Mouse (Mus musculus) kidney, embryonic 15.5 days (tissue): Measurements from ENCODE around the gene Cracr2b. TPM values are rescaled to one million over a fixed set of nuclear protein-coding genes. Genes with fewer than 3 reads are reported as not detected.
"Not testable (repeated sequence)": the region's sequence is repeated elsewhere in the genome, so short reads cannot be mapped to it uniquely, and the experiment has no call there.

Experiments used
- ATAC-seq: fragments of 200-750 bp; cut with Nextera tagmentation; replicated peaks from 2 replicates; pipeline ENCODE4 v1.8.0; 2017; ENCODE audit warnings: moderate TSS enrichment; ENCODE audit not compliant: low FRiP score
- H3K27ac ChIP-seq: fragments of 300-500 bp; sonication (generic); 2 replicates; pipeline ENCODE4 v1.5.1; 2015; ENCODE audit warnings: mild to moderate bottlenecking, inconsistent platforms
- H3K27me3 ChIP-seq: fragments of 300-500 bp; sonication (generic); 2 replicates; pipeline ENCODE4 v1.6.1; 2015; ENCODE audit warnings: inconsistent platforms
- H3K36me3 ChIP-seq: fragments of 300-500 bp; sonication (generic); 2 replicates; pipeline ENCODE4 v1.6.1; 2015; ENCODE audit warnings: inconsistent platforms
- H3K4me1 ChIP-seq: fragments of 300-500 bp; sonication (generic); 2 replicates; pipeline ENCODE4 v1.6.1; 2015; ENCODE audit warnings: inconsistent platforms
- H3K4me2 ChIP-seq: fragments of 300-500 bp; sonication (generic); 2 replicates; pipeline ENCODE4 v1.6.1; 2015; ENCODE audit warnings: moderate library complexity, mild to moderate bottlenecking, inconsistent platforms
- H3K4me3 ChIP-seq: fragments of 300-500 bp; sonication (generic); replicated peaks from 2 replicates; pipeline ENCODE4 v1.5.1; 2015; ENCODE audit warnings: mild to moderate bottlenecking, inconsistent platforms
- H3K9ac ChIP-seq: fragments of 300-500 bp; sonication (generic); 2 replicates; pipeline ENCODE4 v1.6.1; 2015; ENCODE audit warnings: mild to moderate bottlenecking, inconsistent platforms
- H3K9me3 ChIP-seq: fragments of 300-500 bp; sonication (generic); replicated peaks from 2 replicates; pipeline ENCODE4 v1.6.1; 2016; ENCODE audit warnings: inconsistent platforms
- WGBS: fragments of 180-500 bp; shearing (Covaris S2); methylation state at CpG from one replicate; pipeline ENCODE4 v1.1.7; 2015; ENCODE audit warnings: mixed read lengths; 5-methylcytosine and 5-hydroxymethylcytosine counted together
- polyA plus RNA-seq: library from polyadenylated mRNA; unstranded; fragments of >200 nt; fragmentation: Nextera tagmentation; extraction: Ambion mirVana; gene quantifications from 2 replicates; pipeline ENCODE4 v1.2.1, GENCODE M21; 2015

Cracr2b gene
- polyA plus RNA-seq, 1 experiment from 2014 or later, result 22.0 TPM

DNA sequence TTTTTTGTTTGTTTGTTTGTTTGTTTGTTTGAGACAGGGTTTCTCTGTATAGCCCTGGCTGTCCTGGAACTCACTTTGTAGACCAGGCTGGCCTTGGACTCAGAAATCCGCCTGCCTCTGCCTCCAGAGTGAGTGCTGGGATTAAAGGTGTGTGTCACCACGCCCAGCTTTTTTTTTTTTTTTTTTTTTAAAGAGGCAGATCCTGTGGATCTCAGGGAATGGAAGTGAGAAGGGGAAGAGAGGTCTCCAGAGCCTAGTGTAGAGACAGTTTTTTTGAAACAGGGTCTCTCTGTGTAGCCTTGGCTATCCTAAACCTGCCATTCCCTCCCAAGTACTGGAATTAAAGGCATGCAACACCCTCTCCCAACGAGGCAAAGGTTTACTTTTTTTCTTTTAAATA, 14.5 kb upstream of the Cracr2b start:
- WGBS, result 84% methylated on average over 3 of the region's 3 CpGs
- peak overlapping the region; percentile 79; the same call in 1 of the 2 replicates for H3K4me3 ChIP-seq

DNA sequence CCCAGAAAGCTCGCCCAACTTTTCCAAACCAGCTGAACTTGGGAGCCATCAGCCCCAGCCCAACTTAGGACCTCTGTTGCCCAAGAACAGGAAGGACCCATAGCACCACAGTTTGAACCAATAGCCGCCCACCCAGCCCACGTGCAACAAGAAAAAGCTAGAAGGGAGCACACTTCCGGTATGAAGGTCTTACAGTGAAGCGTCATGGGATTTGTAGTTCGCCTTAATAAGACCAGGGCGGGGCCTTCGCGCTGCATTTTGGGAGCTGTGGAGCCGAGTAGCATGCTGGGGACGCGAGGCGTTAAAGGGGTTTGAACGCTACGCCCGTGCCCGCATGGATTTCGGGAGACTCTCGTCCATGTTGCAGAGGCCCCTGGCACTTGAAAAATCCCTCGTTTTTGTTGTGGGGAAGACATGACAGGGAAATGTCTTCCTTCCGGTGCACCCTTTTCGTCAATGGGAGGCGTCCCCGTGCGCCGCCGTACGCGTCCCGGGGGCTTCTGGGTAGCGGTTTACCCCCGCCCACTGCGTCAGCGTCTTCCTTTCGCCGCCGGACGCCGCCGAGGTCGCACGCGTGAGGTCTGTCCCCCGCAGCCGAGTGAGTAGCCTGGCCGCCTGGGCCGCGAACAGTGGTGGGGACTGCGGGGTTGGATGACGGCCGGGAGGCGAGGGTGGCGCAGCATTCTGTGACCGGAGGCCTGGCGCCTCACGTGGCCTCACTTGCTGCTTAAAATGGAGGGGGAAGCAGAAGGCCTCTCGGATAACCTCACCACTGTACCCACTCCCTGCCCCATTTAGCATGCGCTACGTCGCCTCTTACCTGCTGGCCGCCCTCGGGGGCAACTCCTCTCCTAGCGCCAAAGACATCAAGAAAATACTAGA, 13.5 kb upstream of the Cracr2b start, which contains the start of gene Rplp2:
Gene Rplp2, plus strand, starts transcription at position 261 of the 882 bp plus-strand sequence.
- Histone ChIP-seq H3K4me2 (peak within 1 kb of the TSS; percentile 57), H3K9ac (peak within 1 kb of the TSS; percentile 89), H3K9me3 (no peaks in the 10 kb centered on the region), H3K36me3 (peaks cover 39% of the 10 kb centered on the region), H3K4me3 (peak within 1 kb of the TSS; percentile 79), H3K27ac (peak within 1 kb of the TSS; percentile 91), H3K4me1 (peaks cover 41% of the 10 kb centered on the region), H3K27me3 (no peaks in the 10 kb centered on the region)
- under 1% methylated on average over 63 of the region's 63 CpGs for WGBS
- ATAC-seq, result peak; percentile 89

More for the DNA sequence above, 14.5 kb upstream of the Cracr2b start:
- not testable (repeated sequence) for ATAC-seq, H3K27me3 ChIP-seq, H3K9ac ChIP-seq, H3K9me3 ChIP-seq
- Histone ChIP-seq H3K36me3 (peaks cover 34% of the 10 kb centered on the region), H3K27ac (0 out of 2 replicates have a peak overlapping the region, but pooled peaks have one; percentile 91), H3K4me2 (peak overlapping the region; percentile 57), H3K4me1 (peaks cover 51% of the 10 kb centered on the region)

DNA sequence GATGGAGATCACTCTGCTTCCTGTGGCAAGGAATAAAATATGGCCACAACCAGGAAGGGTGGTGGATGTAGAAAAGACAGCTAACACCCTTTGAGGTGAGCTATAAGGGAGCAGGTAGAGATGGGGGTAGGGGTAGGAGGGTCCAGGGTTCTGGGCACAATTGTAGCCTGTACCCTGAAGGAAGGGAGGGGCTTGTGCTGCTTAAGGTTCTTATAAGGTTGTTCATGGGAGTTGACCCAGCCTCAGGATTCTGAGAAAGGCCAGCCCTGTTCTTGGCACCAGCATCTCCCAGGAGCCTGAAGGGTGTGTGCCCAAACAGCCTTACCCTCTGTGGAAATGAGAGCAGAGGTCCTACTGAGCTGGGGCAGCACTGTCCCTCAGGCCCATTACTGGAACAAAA, 9.0 kb upstream of the Cracr2b start:
- ATAC-seq, result no peak
- H3K27ac ChIP-seq, result no peak overlapping the region
- peaks cover 40% of the 10 kb centered on the region for H3K4me1 ChIP-seq
- no peaks in the 10 kb centered on the region for H3K27me3 ChIP-seq
- H3K4me2 ChIP-seq, result no peak overlapping the region
- H3K36me3 ChIP-seq, result peaks cover 41% of the 10 kb centered on the region
- no peak overlapping the region for H3K9ac ChIP-seq
- H3K4me3 ChIP-seq, result no peak overlapping the region
- no peaks in the 10 kb centered on the region for H3K9me3 ChIP-seq

DNA sequence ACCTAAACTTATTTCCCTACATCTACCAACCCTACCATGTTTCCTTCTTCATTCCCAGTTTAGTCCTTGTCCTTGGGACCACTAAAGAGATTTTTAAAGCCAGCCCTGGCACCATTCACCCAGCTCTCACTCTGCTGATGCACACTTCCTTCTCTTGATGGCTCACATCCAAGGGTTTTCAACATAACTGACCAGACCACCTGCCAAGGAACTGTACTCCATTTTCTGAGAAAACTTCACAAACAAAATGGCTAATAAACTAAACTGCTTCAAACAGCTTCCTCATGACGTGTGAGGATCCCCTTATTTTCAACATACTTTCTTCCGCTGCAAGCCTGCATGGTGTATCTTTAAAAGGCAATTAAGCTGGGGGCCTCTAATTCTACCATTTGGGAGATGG, 7.3 kb upstream of the Cracr2b start:
- H3K4me3 ChIP-seq, result no peak overlapping the region
- no peak overlapping the region for H3K4me2 ChIP-seq
- H3K36me3 ChIP-seq, result peaks cover 44% of the 10 kb centered on the region
- H3K27me3 ChIP-seq, result no peaks in the 10 kb centered on the region
- WGBS, result 68% methylated on average over 2 of the region's 2 CpGs
- peaks cover 42% of the 10 kb centered on the region for H3K4me1 ChIP-seq
- H3K9ac ChIP-seq, result no peak overlapping the region
- H3K9me3 ChIP-seq, result no peaks in the 10 kb centered on the region
- no peak overlapping the region for H3K27ac ChIP-seq
- no peak for ATAC-seq

DNA sequence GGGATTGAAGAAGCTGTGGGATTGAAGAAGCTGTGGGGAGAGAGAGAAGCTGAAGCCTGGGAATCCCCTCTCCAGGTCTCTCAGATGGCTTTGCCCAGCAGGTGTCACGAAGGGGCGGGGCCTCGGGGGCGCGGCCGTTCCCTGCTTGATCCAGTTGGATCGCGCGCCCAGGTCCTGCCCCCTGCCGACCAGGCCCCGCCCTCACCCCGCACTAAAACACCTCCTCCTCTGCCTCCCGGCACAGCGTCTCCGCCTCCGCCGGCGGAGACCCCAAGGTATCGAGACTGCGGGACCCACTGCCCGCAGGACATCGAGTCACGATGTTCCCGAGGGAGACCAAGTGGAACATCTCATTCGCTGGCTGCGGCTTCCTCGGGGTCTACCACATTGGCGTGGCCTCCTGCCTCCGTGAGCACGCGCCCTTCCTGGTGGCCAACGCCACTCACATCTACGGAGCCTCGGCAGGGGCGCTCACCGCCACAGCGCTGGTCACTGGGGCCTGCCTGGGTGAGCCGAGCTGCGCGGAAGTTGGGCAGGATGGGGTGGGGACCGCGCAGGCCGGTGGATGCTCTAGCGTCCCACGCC, 5.8 kb upstream of the Cracr2b start, which contains the start of gene Pnpla2:
Gene Pnpla2, plus strand, starts transcription at position 232 of the 585 bp plus-strand sequence.
- under 1% methylated on average over 45 of the region's 45 CpGs for WGBS
- ATAC-seq, result peak; percentile 85

DNA sequence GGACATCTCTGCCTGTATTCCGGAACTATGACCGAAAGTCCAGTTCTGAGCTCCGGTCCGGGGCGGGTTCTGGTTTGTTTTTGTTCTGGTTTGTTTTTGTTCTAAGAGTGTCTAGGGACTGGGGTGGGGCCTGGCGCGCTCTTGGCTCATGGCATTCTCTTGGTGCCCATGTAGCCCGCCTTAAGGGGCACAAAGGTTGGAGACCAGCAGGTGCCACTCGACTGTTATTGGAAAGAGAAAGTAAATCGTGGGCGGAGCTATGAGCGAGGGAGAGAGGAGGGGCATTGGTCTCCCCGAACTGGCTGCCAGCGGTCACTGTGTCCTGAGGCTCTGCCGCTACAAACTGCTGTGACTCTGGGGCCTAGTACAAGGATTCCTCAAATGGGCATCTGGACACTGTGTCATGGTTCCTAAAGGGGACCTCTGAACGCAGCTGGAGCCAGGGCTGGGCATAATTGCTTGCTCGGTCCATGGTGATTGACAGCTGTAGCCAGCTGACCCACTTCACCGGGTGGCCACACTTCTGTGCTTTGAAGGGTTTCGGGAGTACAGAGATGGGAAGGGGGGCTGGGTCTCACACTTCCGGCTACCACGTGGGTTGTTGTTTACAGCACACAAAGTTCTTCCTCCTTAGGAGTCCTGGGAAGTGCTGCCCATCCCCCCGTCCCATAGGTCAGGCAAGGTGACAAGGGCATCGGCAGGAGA, 5.1 kb upstream of the Cracr2b start:
- Histone ChIP-seq H3K36me3 (peaks cover 34% of the 10 kb centered on the region), H3K27ac (peak overlapping the region; percentile 88), H3K9me3 (no peaks in the 10 kb centered on the region), H3K4me3 (peak overlapping the region; percentile 81), H3K4me2 (peak overlapping the region; percentile 95), H3K27me3 (peaks cover 6% of the 10 kb centered on the region), H3K4me1 (peaks cover 43% of the 10 kb centered on the region), H3K9ac (peak overlapping the region; percentile 70)
- under 1% methylated on average over 23 of the region's 23 CpGs for WGBS
- ATAC-seq, result peak; percentile 20

More for the DNA sequence above, 5.8 kb upstream of the Cracr2b start, which contains the start of gene Pnpla2:
- Histone ChIP-seq H3K27ac (peak within 1 kb of the TSS; percentile 88), H3K9me3 (no peaks in the 10 kb centered on the region), H3K4me1 (peaks cover 36% of the 10 kb centered on the region), H3K9ac (peak within 1 kb of the TSS; percentile 70), H3K4me2 (peak within 1 kb of the TSS; percentile 95), H3K27me3 (peaks cover 1% of the 10 kb centered on the region; the same call in 1 of the 2 replicates), H3K36me3 (peaks cover 41% of the 10 kb centered on the region), H3K4me3 (peak within 1 kb of the TSS; percentile 81)

DNA sequence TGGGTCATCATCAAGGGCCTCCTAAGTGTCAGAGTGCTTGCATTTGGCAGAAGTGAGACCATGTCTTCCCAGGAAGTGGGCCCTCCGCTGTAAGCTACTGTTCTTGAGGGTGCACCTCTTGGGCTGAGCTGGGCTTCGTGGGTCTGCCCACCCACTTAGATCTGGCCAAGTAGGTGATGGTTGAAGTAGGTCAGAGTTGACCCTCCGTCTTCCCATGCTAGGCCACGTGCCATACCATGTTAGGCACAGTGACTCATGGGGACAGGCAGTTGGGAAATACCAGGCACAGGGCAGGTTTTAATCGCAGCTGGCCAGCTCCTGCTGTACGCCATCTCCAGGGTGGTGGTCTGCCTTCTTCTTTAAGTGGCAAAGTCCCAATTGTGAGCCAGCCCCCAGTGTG, 4.2 kb upstream of the Cracr2b start:
- Histone ChIP-seq H3K27me3 (peaks cover 16% of the 10 kb centered on the region), H3K4me3 (no peak overlapping the region), H3K36me3 (peaks cover 25% of the 10 kb centered on the region), H3K27ac (no peak overlapping the region), H3K9ac (0 out of 2 replicates have a peak overlapping the region, but pooled peaks have one; percentile 1), H3K4me1 (peaks cover 53% of the 10 kb centered on the region), H3K4me2 (peak overlapping the region; percentile 95; the same call in 1 of the 2 replicates), H3K9me3 (no peaks in the 10 kb centered on the region)
- WGBS, result 87% methylated on average over 6 of the region's 6 CpGs
- ATAC-seq, result no peak

DNA sequence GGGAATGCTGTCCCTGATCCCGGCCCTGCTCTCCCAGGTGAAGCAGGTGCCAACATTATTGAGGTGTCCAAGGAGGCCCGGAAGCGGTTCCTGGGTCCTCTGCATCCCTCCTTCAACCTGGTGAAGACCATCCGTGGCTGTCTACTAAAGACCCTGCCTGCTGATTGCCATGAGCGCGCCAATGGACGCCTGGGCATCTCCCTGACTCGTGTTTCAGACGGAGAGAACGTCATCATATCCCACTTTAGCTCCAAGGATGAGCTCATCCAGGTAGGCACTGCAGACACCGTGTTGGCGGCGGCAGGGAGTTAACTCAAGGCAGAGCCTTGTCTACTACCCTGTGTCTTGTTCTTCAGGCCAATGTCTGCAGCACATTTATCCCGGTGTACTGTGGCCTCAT, 3.7 kb upstream of the Cracr2b start:
- ATAC-seq, result no peak

DNA sequence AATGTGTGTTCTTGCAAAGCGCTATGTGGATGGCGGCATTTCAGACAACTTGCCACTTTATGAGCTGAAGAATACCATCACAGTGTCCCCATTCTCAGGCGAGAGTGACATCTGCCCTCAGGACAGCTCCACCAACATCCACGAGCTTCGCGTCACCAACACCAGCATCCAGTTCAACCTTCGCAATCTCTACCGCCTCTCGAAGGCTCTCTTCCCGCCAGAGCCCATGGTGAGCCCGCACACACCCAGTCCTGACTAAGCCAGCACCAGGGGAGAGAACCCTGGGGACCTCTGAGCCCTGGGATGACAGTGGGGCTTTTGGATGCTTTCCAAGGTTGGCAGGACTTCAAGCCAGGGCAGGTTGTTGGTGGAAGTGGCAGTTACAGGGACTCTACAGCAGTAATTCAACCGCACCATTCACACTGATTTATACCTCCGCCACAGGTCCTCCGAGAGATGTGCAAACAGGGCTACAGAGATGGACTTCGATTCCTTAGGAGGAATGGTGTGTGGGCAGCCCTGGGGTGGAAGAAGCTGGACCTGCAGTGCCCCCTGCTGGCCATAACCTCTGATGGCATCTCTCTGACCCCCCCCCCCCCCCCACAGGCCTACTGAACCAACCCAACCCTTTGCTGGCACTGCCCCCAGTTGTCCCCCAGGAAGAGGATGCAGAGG, 2.8 kb upstream of the Cracr2b start:
- H3K4me1 ChIP-seq, result peaks cover 66% of the 10 kb centered on the region
- 76% methylated on average over 15 of the region's 15 CpGs for WGBS
- no peak overlapping the region for H3K27ac ChIP-seq
- H3K9ac ChIP-seq, result no peak overlapping the region
- no peaks in the 10 kb centered on the region for H3K9me3 ChIP-seq
- peaks cover 17% of the 10 kb centered on the region for H3K36me3 ChIP-seq
- H3K4me3 ChIP-seq, result no peak overlapping the region
- H3K27me3 ChIP-seq, result peaks cover 30% of the 10 kb centered on the region
- ATAC-seq, result no peak
- no peak overlapping the region for H3K4me2 ChIP-seq

More for the DNA sequence above, 3.7 kb upstream of the Cracr2b start:
- WGBS, result 94% methylated on average over 14 of the region's 14 CpGs
- Histone ChIP-seq H3K9me3 (no peaks in the 10 kb centered on the region), H3K36me3 (peaks cover 20% of the 10 kb centered on the region), H3K27me3 (peaks cover 21% of the 10 kb centered on the region), H3K9ac (no peak overlapping the region), H3K4me3 (no peak overlapping the region), H3K4me1 (peaks cover 58% of the 10 kb centered on the region), H3K4me2 (no peak overlapping the region), H3K27ac (no peak overlapping the region)

DNA sequence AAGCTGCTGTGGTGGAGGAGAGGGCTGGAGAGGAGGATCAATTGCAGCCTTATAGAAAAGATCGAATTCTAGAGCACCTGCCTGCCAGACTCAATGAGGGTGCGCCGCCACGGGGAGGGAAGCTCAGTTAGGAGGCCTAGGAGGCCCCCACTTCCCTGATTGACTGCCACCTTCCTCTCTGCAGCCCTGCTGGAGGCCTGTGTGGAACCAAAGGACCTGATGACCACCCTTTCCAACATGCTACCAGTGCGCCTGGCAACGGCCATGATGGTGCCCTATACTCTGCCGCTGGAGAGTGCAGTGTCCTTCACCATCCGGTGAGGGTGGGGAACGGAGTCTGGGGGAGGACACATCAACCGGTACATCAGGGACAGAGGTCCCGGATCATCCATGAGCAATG, 2.2 kb upstream of the Cracr2b start:
- Histone ChIP-seq H3K27ac (no peak overlapping the region), H3K4me2 (no peak overlapping the region), H3K9ac (no peak overlapping the region), H3K36me3 (peaks cover 17% of the 10 kb centered on the region), H3K27me3 (peaks cover 35% of the 10 kb centered on the region), H3K9me3 (no peaks in the 10 kb centered on the region), H3K4me1 (peaks cover 72% of the 10 kb centered on the region), H3K4me3 (no peak overlapping the region)
- ATAC-seq, result no peak
- 92% methylated on average over 11 of the region's 11 CpGs for WGBS

DNA sequence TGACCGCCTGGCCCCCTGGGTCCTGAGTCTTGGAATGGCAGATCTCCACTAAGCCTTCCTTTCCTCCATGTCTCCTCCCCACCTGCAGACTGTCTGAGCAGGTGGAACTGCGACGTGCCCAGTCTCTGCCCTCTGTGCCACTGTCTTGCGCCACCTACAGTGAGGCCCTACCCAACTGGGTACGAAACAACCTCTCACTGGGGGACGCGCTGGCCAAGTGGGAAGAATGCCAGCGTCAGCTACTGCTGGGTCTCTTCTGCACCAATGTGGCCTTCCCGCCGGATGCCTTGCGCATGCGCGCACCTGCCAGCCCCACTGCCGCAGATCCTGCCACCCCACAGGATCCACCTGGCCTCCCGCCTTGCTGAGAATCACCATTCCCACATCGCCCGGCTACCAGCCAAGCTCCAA, 1.6 kb upstream of the Cracr2b start:
- Histone ChIP-seq H3K4me1 (peaks cover 77% of the 10 kb centered on the region), H3K9me3 (no peaks in the 10 kb centered on the region), H3K27me3 (peaks cover 42% of the 10 kb centered on the region), H3K9ac (no peak overlapping the region), H3K4me2 (no peak overlapping the region), H3K4me3 (no peak overlapping the region), H3K36me3 (peaks cover 17% of the 10 kb centered on the region), H3K27ac (no peak overlapping the region)
- WGBS, result 90% methylated on average over 17 of the region's 17 CpGs
- ATAC-seq, result no peak
